Mouse (Mus musculus) left cerebral cortex, adult 2 months (tissue): ENCODE measurements around the gene Sh3pxd2b. TPM values are rescaled to one million over a fixed set of nuclear protein-coding genes. Genes with fewer than 3 reads are reported as not detected.

Experiments used
- DNase-seq, 2 experiments: peaks; one replicate each; pipeline ENCODE4 v3.0.0; 2021 to 2022; ENCODE audit warnings: low spot score in 2 of 2, mixed read lengths in 1 of 2; ENCODE audit errors: extremely low spot score in 1 of 2
- H3K27ac ChIP-seq: fragments of 200-600 bp; 2 replicates; pipeline ENCODE4 v1.8.1; 2022
- H3K4me3 ChIP-seq: fragments of 200-600 bp; 2 replicates; pipeline ENCODE4 v1.8.1; 2022
- CTCF ChIP-seq: fragments of 200-600 bp; IDR thresholded peaks from 2 replicates; pipeline ENCODE4 v1.8.1; 2022; ENCODE audit warnings: antibody characterized with exemption, mild to moderate bottlenecking, moderate library complexity
- intact Hi-C: fragments of 180-260 bp; cut with DNase I; formaldehyde crosslinking; loops from one replicate; pipeline ENCODE4 v1.15.1; 2025
- total RNA-seq, 2 experiments: library from RNA; stranded (reverse); gene quantifications; 2 replicates each; pipeline ENCODE4 v1.2.3; 2021

Sh3pxd2b gene
- total RNA-seq, 2 experiments from 2014 or later: 11.4 to 16.4 TPM

GRCm38 (mm10) chr11:32309928-32310327, 37.7 kb upstream of the Sh3pxd2b start:
- Histone ChIP-seq H3K4me3 (no peak overlapping the region), H3K27ac (no peak overlapping the region)
- DNase-seq: no peak
- no peak for TF ChIP-seq CTCF
- intact Hi-C loops: no loop called here

- no peak for TF ChIP-seq CTCF
Measured at GRCm38 (mm10) chr11:32316009-32316408, 31.6 kb upstream of the Sh3pxd2b start.

DNA sequence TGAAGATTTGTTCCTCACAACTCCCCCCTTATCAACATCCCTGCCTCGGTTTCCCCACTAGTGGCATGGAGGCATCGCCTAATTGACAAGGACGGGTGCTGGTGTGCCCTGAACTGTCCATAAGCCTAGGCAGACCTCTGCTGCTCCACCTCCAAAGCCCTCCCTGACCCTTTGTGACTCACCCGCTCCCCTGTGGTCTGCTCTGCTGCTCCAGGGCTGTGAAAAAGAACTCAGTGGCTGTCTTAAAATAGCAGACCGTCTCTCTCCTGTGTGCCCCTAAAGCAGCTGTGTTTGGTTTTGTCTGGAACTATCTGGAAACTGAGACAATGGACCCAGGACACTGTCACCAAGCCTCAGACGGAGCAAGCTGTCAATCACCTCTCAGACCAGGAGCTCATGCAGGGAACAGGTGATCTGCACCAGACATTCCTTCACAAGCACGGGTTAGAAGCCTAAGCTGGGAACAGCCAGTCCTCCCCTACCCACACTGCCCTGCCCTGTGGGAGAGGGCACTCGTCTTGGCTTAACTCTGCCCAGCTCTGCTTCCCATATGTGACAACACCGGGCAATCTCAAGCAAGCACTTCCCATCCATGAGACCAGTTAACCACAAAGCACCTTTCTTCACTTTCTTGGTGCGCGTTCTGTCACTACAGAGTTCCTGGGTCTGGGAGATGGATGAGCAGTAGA, 27.0 kb upstream of the Sh3pxd2b start:
- H3K27ac ChIP-seq: no peak overlapping the region
- no peak overlapping the region for H3K4me3 ChIP-seq
- intact Hi-C loops: loop anchor here (2.0 to 10.0 kb wide), 3 partner anchors 104 to 646 kb away; partner anchors contain the start of gene Bod1
- DNase-seq: no peak
- no peak for TF ChIP-seq CTCF

More at GRCm38 (mm10) chr11:32316009-32316408, 31.6 kb upstream of the Sh3pxd2b start:
- Histone ChIP-seq H3K27ac (no peak overlapping the region), H3K4me3 (no peak overlapping the region)
- no peak for DNase-seq
- intact Hi-C loops: no loop called here

GRCm38 (mm10) chr11:32321196-32321565, 26.4 kb upstream of the Sh3pxd2b start:
- TF ChIP-seq CTCF: peak; percentile 94
- intact Hi-C loops: loop anchor here (2.0 to 10.0 kb wide), 3 partner anchors 104 to 646 kb away; partner anchors contain the start of gene Bod1
- no peak overlapping the region for H3K4me3 ChIP-seq
- H3K27ac ChIP-seq: no peak overlapping the region
- DNase-seq: peak; percentile 62 to 65

DNA sequence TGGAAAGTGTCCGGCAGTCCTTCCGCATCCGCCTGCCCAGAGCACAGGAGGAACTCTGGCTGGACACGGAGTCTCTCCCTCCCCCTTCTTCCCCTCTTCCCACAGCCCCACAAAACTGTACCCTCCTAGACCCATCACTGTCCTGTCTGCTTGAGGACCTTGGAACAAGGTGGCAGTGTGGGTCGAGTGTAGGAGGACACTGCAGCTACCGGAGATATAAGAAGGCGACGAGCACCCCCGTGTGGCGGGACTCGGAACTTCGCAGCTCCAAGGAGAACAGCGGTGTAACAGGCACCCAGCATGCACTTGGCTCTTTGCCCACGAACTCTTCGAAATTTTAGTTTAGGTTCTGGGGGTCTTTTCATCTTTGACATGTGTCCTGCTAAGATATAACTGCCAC, 23.0 kb upstream of the Sh3pxd2b start:
- intact Hi-C loops: loop anchor here (2.0 to 10.0 kb wide), 3 partner anchors 142 to 650 kb away; partner anchors contain the start of gene Bod1
- H3K4me3 ChIP-seq: peak overlapping the region; percentile 23; the same call in 1 of the 2 replicates
- DNase-seq: peak; percentile 81 to 87

GRCm38 (mm10) chr11:32331075-32331474, 16.5 kb upstream of the Sh3pxd2b start:
- intact Hi-C loops: no loop called here
- Histone ChIP-seq H3K4me3 (no peak overlapping the region), H3K27ac (no peak overlapping the region)
- no peak for DNase-seq
- no peak for TF ChIP-seq CTCF

More for the DNA sequence above, 23.0 kb upstream of the Sh3pxd2b start:
- peak; percentile 92 for TF ChIP-seq CTCF
- no peak overlapping the region for H3K27ac ChIP-seq

- no peak overlapping the region for H3K4me3 ChIP-seq
Measured at GRCm38 (mm10) chr11:32331861-32332260, 15.8 kb upstream of the Sh3pxd2b start.

DNA sequence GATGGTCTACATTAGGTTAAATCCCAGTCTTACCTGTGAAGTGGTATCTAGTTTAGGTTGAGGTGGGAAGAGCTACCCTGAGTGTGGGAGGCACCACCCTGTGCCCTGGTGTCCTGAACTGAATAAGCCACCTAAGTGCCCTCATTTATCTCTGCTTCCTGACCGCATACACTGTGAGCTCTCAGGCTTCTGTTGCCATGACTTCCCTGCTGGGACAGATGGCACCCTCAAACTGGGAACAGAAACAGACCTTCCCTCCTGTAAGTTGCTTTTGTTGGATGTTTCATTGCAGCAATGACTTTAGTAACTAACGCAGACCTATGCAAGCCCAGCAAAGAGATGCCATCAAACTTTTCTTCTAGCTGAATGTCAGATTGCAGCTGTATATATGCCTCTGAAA, 14.4 kb upstream of the Sh3pxd2b start:
- intact Hi-C loops: no loop called here
- no peak overlapping the region for H3K27ac ChIP-seq
- DNase-seq: no peak
- no peak for TF ChIP-seq CTCF
- no peak overlapping the region for H3K4me3 ChIP-seq

More at GRCm38 (mm10) chr11:32331861-32332260, 15.8 kb upstream of the Sh3pxd2b start:
- H3K27ac ChIP-seq: no peak overlapping the region
- intact Hi-C loops: no loop called here
- TF ChIP-seq CTCF: no peak
- DNase-seq: no peak

- DNase-seq: no peak
- no peak overlapping the region for H3K4me3 ChIP-seq
Measured at GRCm38 (mm10) chr11:32336435-32336907, 11.1 kb upstream of the Sh3pxd2b start.

DNA sequence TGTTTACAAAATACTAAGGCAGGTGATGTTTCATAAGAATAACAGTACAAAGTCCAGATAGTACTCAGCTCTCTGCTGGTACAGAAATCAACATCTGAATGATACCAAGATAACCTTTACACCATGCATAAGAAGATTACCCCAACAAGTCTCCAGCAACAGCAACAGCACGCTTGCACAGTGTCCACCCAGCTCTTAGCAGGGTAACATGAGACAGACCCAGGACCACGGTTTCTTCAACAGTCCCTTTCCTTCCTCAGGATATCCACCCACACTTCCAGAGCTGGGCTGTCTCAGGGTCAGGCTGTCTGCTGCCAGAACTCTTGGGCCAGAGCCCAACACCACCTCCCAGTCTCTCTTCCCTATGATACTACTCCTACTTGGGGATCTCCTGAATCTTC, 8.5 kb upstream of the Sh3pxd2b start:
- no peak for TF ChIP-seq CTCF
- intact Hi-C loops: no loop called here
- DNase-seq: no peak
- no peak overlapping the region for H3K4me3 ChIP-seq
- no peak overlapping the region for H3K27ac ChIP-seq

More at GRCm38 (mm10) chr11:32336435-32336907, 11.1 kb upstream of the Sh3pxd2b start:
- no peak overlapping the region for H3K27ac ChIP-seq
- intact Hi-C loops: no loop called here
- no peak for TF ChIP-seq CTCF

- H3K4me3 ChIP-seq: no peak overlapping the region
- peak overlapping the region; percentile 75 for H3K27ac ChIP-seq
- TF ChIP-seq CTCF: peak; percentile 75
- intact Hi-C loops: loop anchor here (2.0 to 10.0 kb wide), 4 partner anchors 62 to 364 kb away; no protein-coding TSS in a partner anchor
- peak in 1 of 2 experiments; percentile 37 for DNase-seq
Measured at GRCm38 (mm10) chr11:32340476-32341473, 6.8 kb upstream of the Sh3pxd2b start.

GRCm38 (mm10) chr11:32342770-32343191, 4.8 kb upstream of the Sh3pxd2b start:
- peak in 1 of 2 experiments; percentile 63 for DNase-seq
- intact Hi-C loops: loop anchor here (5.0 to 10.0 kb wide), 3 partner anchors 110 to 362 kb away; no protein-coding TSS in a partner anchor
- peak; percentile 71 for TF ChIP-seq CTCF
- H3K4me3 ChIP-seq: no peak overlapping the region
- no peak overlapping the region for H3K27ac ChIP-seq
